Mouse (Mus musculus) heart, embryonic 14.5 days (tissue): ENCODE measurements around the gene Mcur1. TPM values are rescaled to one million over a fixed set of nuclear protein-coding genes. Genes with fewer than 3 reads are reported as not detected.

ENCODE experiments used
- ATAC-seq: fragments of 200-750 bp; cut with Nextera tagmentation; 2 replicates; pipeline ENCODE4 v1.8.0; 2017; ENCODE audit warnings: low read depth, moderate TSS enrichment; ENCODE audit not compliant: insufficient number of reproducible peaks, insufficient read depth, low FRiP score
- H3K27ac ChIP-seq, 2 experiments: fragments of 200-500 bp in 1 of 2; fragments of 300-500 bp in 1 of 2; sonication (generic) in 1 of 2; replicated peaks in 1 of 2; 2 replicates each; pipeline ENCODE4 v1.5.1; 2012 to 2014; ENCODE audit warnings: low read depth in 2 of 2, low read length in 2 of 2, control low read depth in 1 of 2, mild to moderate bottlenecking in 1 of 2, mixed read lengths in 1 of 2; ENCODE audit not compliant: control insufficient read depth in 1 of 2, insufficient read depth in 1 of 2
- H3K27me3 ChIP-seq: fragments of 300-500 bp; sonication (generic); 2 replicates; pipeline ENCODE4 v1.6.1; 2014; ENCODE audit warnings: mild to moderate bottlenecking, low read length, control low read depth; ENCODE audit not compliant: control insufficient read depth, insufficient read depth
- H3K36me3 ChIP-seq: fragments of 300-500 bp; sonication (generic); 2 replicates; pipeline ENCODE4 v1.6.1; 2014; ENCODE audit warnings: mild to moderate bottlenecking, control low read depth, low read length, mixed read lengths; ENCODE audit not compliant: control insufficient read depth, insufficient read depth
- H3K4me1 ChIP-seq, 2 experiments: fragments of 200-500 bp in 1 of 2; fragments of 300-500 bp in 1 of 2; sonication (generic) in 1 of 2; 2 replicates each; pipeline ENCODE4 v1.6.1; 2012 to 2014; ENCODE audit warnings: low read length in 2 of 2, control low read depth in 1 of 2, mixed read lengths in 1 of 2; ENCODE audit not compliant: control insufficient read depth in 2 of 2, insufficient read depth in 2 of 2
- H3K4me2 ChIP-seq: fragments of 300-500 bp; sonication (generic); 2 replicates; pipeline ENCODE4 v1.6.1; 2014; ENCODE audit warnings: mild to moderate bottlenecking, low read length
- H3K4me3 ChIP-seq, 2 experiments: fragments of 200-500 bp in 1 of 2; fragments of 300-500 bp in 1 of 2; sonication (generic) in 1 of 2; 2 replicates each; pipeline ENCODE4 v1.5.1; 2012 to 2014; ENCODE audit warnings: low read length in 2 of 2, mild to moderate bottlenecking in 2 of 2, control low read depth in 1 of 2, low read depth in 1 of 2, moderate library complexity in 1 of 2; ENCODE audit not compliant: control insufficient read depth in 1 of 2, insufficient read depth in 1 of 2
- H3K9ac ChIP-seq: fragments of 300-500 bp; sonication (generic); 2 replicates; pipeline ENCODE4 v1.6.1; 2014; ENCODE audit warnings: mild to moderate bottlenecking, low read length
- H3K9me3 ChIP-seq: fragments of 300-500 bp; sonication (generic); 2 replicates; pipeline ENCODE4 v1.6.1; 2016; ENCODE audit warnings: low read length, control low read depth; ENCODE audit not compliant: control insufficient read depth
- WGBS: fragments of 180-500 bp; shearing (Covaris S2); extraction: QIAGEN DNeasy Blood & Tissue Kit; methylation state at CpG from one replicate; pipeline ENCODE4 v1.1.7; 2014; 5-methylcytosine and 5-hydroxymethylcytosine counted together
- polyA plus RNA-seq: library from polyadenylated mRNA; unstranded; fragments of >200 nt; fragmentation: Nextera tagmentation; extraction: Ambion mirVana; gene quantifications from 2 replicates; pipeline ENCODE4 v1.2.1, GENCODE M21; 2014

The Mcur1 gene
- polyA plus RNA-seq, 1 experiment from 2014 or later: 21.4 TPM

- H3K4me3 ChIP-seq: no peak overlapping the region
- H3K27ac ChIP-seq: peak overlapping the region; percentile 46 to 69
- WGBS: 42% methylated on average over 16 of the region's 16 CpGs
- peak overlapping the region; percentile 27 for H3K4me2 ChIP-seq
- H3K9me3 ChIP-seq: peaks cover 4% of the 10 kb centered on the region; the same call in 1 of the 2 replicates
- H3K27me3 ChIP-seq: no peaks in the 10 kb centered on the region
- ATAC-seq: 0 out of 2 replicates have a peak, but pooled peaks have one; percentile 27
- H3K9ac ChIP-seq: peak overlapping the region; percentile 41; the same call in 1 of the 2 replicates
- no peaks in the 10 kb centered on the region for H3K36me3 ChIP-seq
- peaks cover 26 to 37% of the 10 kb centered on the region in 2 experiments for H3K4me1 ChIP-seq
These were observed 35.3 kb downstream of the Mcur1 start for GRCm38 (mm10) chr13:43524491-43525362.

DNA sequence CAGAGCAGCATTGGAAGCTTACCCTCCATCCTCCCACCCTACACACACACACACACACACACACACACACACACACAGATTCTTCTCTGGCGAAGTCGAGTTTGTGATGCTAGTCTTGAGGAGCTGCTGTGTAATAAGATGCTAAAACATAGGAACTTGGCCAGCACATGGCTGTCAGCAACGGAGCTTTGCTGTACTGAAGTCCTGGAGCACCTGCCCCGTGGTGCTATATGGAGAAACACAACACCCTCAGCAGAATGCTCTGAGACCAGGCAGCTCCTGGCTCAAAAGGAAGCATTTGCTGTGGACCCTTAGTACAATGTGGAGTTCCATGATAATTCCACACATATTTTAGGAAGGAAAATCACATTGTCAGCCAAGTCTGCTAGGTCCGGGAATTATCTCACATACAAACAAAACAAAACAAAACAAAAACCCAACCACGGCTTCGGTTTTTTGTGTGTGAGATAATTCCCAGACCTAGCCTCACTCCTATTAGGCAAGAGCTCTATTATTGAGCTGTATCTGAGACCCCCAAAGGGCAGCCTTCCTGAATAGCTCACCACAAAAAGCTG lies 36.0 kb downstream of the Mcur1 start:
- Histone ChIP-seq H3K4me3 (no peak overlapping the region), H3K27ac (peak overlapping the region; percentile 46 to 69), H3K9me3 (peaks cover 4% of the 10 kb centered on the region; the same call in 1 of the 2 replicates), H3K27me3 (no peaks in the 10 kb centered on the region), H3K36me3 (no peaks in the 10 kb centered on the region), H3K4me1 (peaks cover 26 to 37% of the 10 kb centered on the region in 2 experiments), H3K9ac (peak overlapping the region; percentile 11; the same call in 1 of the 2 replicates), H3K4me2 (peak overlapping the region; percentile 27)
- WGBS: 54% methylated on average over 7 of the region's 7 CpGs
- no peak for ATAC-seq

GRCm38 (mm10) chr13:43521940-43522339 lies 38.1 kb downstream of the Mcur1 start:
- Histone ChIP-seq H3K4me2 (no peak overlapping the region), H3K27ac (peak overlapping the region; percentile 60 to 74), H3K27me3 (no peaks in the 10 kb centered on the region), H3K9me3 (peaks cover 4% of the 10 kb centered on the region; the same call in 1 of the 2 replicates), H3K36me3 (no peaks in the 10 kb centered on the region), H3K9ac (no peak overlapping the region), H3K4me1 (peaks cover 26 to 37% of the 10 kb centered on the region in 2 experiments), H3K4me3 (no peak overlapping the region)
- no peak for ATAC-seq
- WGBS: 30% methylated on average over 5 of the region's 5 CpGs

- Histone ChIP-seq H3K9ac (no peak overlapping the region), H3K4me3 (no peak overlapping the region), H3K9me3 (peaks cover 4% of the 10 kb centered on the region; the same call in 1 of the 2 replicates), H3K27ac (no peak overlapping the region), H3K4me1 (peaks cover 13 to 19% of the 10 kb centered on the region in 2 experiments), H3K27me3 (no peaks in the 10 kb centered on the region), H3K4me2 (no peak overlapping the region), H3K36me3 (no peaks in the 10 kb centered on the region)
- WGBS: 74% methylated on average over 6 of the region's 6 CpGs
- ATAC-seq: no peak
These were observed 40.7 kb downstream of the Mcur1 start for GRCm38 (mm10) chr13:43519251-43519650.

GRCm38 (mm10) chr13:43517371-43517770 lies 42.6 kb downstream of the Mcur1 start:
- H3K9me3 ChIP-seq: no peaks in the 10 kb centered on the region
- peaks cover 8 to 11% of the 10 kb centered on the region in 2 experiments for H3K4me1 ChIP-seq
- no peaks in the 10 kb centered on the region for H3K27me3 ChIP-seq
- no peak overlapping the region for H3K4me2 ChIP-seq
- WGBS: 67% methylated on average over 8 of the region's 8 CpGs
- no peak overlapping the region for H3K4me3 ChIP-seq
- no peak overlapping the region for H3K9ac ChIP-seq
- no peaks in the 10 kb centered on the region for H3K36me3 ChIP-seq
- no peak overlapping the region for H3K27ac ChIP-seq
- no peak for ATAC-seq

GRCm38 (mm10) chr13:43516931-43517330 lies 43.1 kb downstream of the Mcur1 start:
- no peak overlapping the region for H3K4me2 ChIP-seq
- no peak for ATAC-seq
- H3K4me1 ChIP-seq: peaks cover 6 to 8% of the 10 kb centered on the region in 2 experiments
- H3K4me3 ChIP-seq: no peak overlapping the region
- no peaks in the 10 kb centered on the region for H3K27me3 ChIP-seq
- 55% methylated on average over 6 of the region's 6 CpGs for WGBS
- H3K27ac ChIP-seq: no peak overlapping the region
- H3K9ac ChIP-seq: no peak overlapping the region
- no peaks in the 10 kb centered on the region for H3K36me3 ChIP-seq
- no peaks in the 10 kb centered on the region for H3K9me3 ChIP-seq

- WGBS: 91% methylated on average over 5 of the region's 5 CpGs
- no peak overlapping the region for H3K27ac ChIP-seq
These were observed 43.9 kb downstream of the Mcur1 start for GRCm38 (mm10) chr13:43516119-43516518.

More at GRCm38 (mm10) chr13:43516119-43516518, 43.9 kb downstream of the Mcur1 start:
- Histone ChIP-seq H3K9me3 (no peaks in the 10 kb centered on the region), H3K4me1 (peaks cover 0 to under 1% of the 10 kb centered on the region in 2 experiments; a peak in 1 of 4 replicates), H3K9ac (no peak overlapping the region), H3K4me2 (no peak overlapping the region), H3K27me3 (no peaks in the 10 kb centered on the region), H3K4me3 (no peak overlapping the region), H3K36me3 (no peaks in the 10 kb centered on the region)
- ATAC-seq: no peak
